Mouse (Mus musculus) induced T-regulatory cell, adult 2 months (primary cell): ENCODE measurements around the gene Olfr173.
A peak's percentile ranks its signal among the peaks of the same experiment; 100 is the strongest.

Source experiments
- DNase-seq: peaks from one replicate; pipeline ENCODE4 v3.0.0-alpha.2; 2012; ENCODE audit warnings: low read depth

The Olfr173 gene

DNA sequence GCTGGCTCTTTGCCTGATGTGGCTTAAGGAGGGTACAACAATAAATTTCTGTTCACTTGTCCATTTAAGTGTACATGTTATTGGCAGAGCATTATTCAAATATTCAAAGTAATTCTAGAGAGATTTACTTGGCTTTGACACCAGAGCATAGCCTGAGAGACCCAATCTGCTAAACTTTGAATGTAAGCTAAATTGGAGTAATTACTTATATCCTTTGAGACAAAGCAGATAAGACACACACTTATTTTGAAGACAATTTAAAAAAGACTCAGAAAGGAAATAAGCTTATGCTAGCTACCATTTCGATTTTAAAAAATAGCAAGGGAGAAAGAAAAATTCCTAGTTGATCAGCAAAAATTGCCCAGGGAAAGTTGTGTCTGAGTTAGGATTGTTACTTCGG lies at the start of gene Olfr173:
TSS of gene Olfr173 (minus strand) at position 101 of the 400 bp plus-strand sequence.
- DNase-seq, result no peak

DNA sequence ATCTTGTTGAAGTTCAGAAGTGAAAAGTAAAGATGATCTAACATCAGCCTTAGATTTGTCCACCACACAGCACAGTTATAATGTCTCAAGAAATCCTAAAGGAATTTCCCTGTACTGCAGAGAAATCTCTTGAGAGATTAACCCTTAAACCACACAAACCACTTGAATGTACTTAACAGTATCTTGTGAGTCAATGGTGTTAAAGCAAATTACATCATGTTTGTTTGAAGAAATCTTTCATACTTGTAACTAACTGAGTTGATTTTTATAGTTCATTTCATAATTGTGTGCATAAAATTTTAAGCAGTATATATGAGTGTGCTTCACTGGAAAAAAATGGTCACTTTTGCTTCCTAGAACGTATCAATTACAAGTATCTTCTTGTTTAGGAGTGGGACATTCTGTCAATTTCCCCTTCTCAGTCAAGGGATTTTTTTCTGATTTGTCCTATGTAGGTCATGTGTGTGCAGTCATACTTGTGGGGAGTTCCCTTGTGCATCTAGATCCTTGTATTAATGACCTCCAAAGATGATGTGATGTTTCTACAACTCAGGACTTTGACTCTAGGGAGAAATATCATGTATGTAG lies 26.8 kb upstream of the Olfr173 start, which contains the start of gene Olfr175-ps1:
TSS of gene Olfr175-ps1 (minus strand) at position 51 of the 588 bp plus-strand sequence.
- no peak for DNase-seq

DNA sequence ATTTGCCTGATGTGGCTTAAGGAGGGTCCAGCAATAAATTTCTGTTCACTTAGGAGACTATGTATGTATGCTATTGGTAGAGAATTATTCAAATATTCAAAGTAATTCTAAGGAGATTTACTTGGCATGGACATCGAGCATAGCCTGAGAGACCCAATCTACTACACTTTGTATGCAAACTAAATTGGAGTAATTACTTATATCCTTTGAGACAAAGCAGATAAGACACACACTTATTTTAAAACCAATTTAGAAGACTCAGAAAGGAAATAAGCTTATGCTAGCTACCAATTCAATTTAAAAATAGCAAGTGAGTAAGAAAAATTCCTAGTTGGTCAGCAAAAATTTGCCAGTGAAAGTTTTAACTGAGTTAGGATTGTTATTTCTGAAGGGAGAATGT lies 37.0 kb downstream of the Olfr173 start, which contains the start of gene Olfr172:
TSS of gene Olfr172 (minus strand) at position 101 of the 400 bp plus-strand sequence.
- DNase-seq, result no peak

DNA sequence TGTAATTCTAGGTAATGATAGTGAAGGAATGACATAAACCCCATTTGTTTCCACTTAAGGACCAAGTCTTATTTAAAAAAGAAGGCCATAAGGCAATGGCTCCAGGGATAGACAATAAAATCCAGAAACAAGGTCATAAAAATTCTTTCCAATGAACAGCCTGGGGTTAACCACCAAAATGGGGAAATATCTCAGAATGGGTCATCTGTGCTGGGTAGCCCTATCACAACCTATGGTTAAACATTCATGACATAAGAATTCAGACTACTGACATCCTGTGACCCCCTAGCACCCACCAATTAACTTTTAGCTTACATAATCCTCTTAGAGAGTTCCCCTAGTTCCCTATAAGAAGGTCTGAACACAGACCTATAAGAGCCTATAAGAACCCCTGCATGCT lies 43.9 kb downstream of the Olfr173 start:
- no peak for DNase-seq

DNA sequence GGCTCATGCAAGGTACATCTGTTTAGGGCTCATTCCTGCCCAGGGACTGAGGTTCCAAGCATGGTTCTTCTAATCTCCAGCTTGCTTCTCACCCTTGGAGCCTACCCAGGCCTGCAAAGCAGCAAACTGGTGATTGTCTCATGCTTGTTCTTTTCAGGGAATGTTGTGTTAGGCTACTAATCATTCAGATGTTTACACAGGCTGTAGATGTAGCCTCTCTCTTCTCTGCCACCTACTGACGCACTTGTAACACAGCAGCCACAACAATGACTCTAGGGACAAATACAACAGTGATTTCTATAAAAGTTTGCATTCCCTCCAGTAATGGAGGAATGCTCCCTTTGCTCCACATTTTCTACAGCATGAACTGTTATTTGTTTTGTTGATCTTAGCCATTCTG lies 48.8 kb downstream of the Olfr173 start:
- peak; percentile 54 for DNase-seq

DNA sequence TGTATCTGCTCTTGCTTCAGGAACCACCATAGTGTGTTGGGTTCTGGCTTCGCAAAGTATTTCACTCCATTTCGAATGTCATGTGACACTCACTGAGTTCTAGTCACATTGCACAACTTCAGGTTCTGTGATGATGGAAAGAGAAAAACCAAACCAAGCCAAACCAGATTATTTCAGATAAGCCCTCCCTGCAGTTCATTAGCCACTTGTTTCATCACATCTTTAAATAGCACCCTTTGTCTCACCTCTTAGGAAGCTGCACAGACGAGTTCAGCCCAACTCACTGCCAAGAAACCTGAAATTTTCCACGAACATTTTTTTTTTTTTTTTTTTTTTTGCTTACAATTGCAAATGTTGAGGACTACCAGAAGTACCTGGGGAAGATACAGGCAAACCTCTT lies 53.4 kb downstream of the Olfr173 start:
- DNase-seq, result no peak
